Mouse (Mus musculus) embryonic fibroblast, embryonic 13.5 days (primary cell): ENCODE data around the gene Cnpy2. TPM values are rescaled to one million over a fixed set of nuclear protein-coding genes. Genes with fewer than 3 reads are reported as not detected.
A peak's percentile ranks its signal among the peaks of the same experiment; 100 is the strongest.

ENCODE experiments used
- H3K27ac ChIP-seq: 2 replicates; pipeline ENCODE4 v1.5.1; 2012; ENCODE audit warnings: low read length, control low read depth, inconsistent platforms; ENCODE audit not compliant: insufficient read depth
- H3K4me1 ChIP-seq: 2 replicates; pipeline ENCODE4 v1.6.1; 2011; ENCODE audit warnings: low read length; ENCODE audit not compliant: control insufficient read depth, insufficient read depth
- H3K4me3 ChIP-seq: 2 replicates; pipeline ENCODE4 v1.5.1; 2011; ENCODE audit warnings: mild to moderate bottlenecking, control low read depth, low read length; ENCODE audit not compliant: insufficient read depth
- CTCF ChIP-seq: IDR thresholded peaks from 2 replicates; pipeline ENCODE4 v1.5.1; 2011; ENCODE audit warnings: mild to moderate bottlenecking, control low read depth, low read length, moderate library complexity, borderline replicate concordance; ENCODE audit not compliant: insufficient read depth
- POLR2A ChIP-seq: IDR thresholded peaks from 2 replicates; pipeline ENCODE4 v1.6.1; 2011; ENCODE audit warnings: low read depth, mild to moderate bottlenecking, control low read depth, low read length, moderate library complexity
- polyA plus RNA-seq: library from polyadenylated mRNA; stranded (reverse); fragments of >200 nt; gene quantifications from 2 replicates; pipeline ENCODE4 v1.2.4, GENCODE M21; 2011; ENCODE audit warnings: low read depth; ENCODE audit not compliant: missing spikeins, insufficient read length

The Cnpy2 gene
- polyA plus RNA-seq, 1 experiment = 145 TPM

GRCm38 (mm10) chr10:128372989-128373748 is 50.9 kb downstream of the Cnpy2 start:
- Histone ChIP-seq H3K4me1 (peaks cover 5% of the 10 kb centered on the region), H3K4me3 (no peak overlapping the region), H3K27ac (no peak overlapping the region)
- no peak for TF ChIP-seq POLR2A
- TF ChIP-seq CTCF = no peak

DNA sequence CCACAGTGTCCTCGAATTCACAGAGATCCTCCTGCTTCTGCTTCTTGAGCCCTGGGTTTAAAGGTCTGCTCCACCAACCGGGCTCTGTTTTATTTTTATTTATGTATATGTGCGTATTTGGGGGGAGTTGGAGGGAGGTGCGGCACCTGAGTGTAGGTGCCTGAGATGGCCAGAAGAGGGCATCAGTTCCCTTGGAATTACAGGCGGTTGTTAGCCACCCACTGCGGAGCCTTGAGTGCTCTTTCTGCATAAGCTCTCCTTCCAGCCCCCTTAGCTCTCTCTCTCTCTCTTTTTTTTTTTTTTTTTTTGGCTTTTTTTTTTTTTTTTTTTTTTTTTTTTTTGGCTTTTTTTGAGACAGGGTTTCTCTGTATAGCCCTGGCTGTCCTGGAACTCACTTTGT is 52.1 kb downstream of the Cnpy2 start:
- Histone ChIP-seq H3K27ac (no peak overlapping the region), H3K4me1 (peaks cover 5% of the 10 kb centered on the region), H3K4me3 (no peak overlapping the region)
- TF ChIP-seq POLR2A (no peak), CTCF (no peak)

DNA sequence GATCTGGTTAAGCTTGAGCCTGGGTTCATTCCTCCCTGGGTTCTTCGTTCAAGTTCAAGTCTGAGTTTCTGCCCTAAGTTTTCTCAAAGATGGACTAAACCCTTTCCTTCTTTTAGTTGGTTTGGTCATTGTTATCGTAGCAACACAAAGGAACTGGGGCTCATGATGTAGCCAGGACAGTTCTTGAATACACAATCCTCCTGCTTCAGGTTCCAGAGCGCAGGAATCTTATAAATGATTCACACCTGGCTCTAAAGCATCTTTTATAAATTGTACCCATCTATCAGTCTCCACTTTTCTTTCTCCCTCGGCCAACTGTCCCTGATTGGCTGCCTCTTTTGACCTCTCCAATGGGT is 53.8 kb downstream of the Cnpy2 start:
- TF ChIP-seq CTCF = no peak
- TF ChIP-seq POLR2A = no peak
- H3K27ac ChIP-seq = peak overlapping the region; percentile 93
- peaks cover 2% of the 10 kb centered on the region; the same call in 1 of the 2 replicates for H3K4me1 ChIP-seq
- no peak overlapping the region for H3K4me3 ChIP-seq

GRCm38 (mm10) chr10:128376455-128377211 is 54.4 kb downstream of the Cnpy2 start, which contains the start of gene Ankrd52:
Gene Ankrd52, plus strand, starts transcription at chr10:128377115.
- Histone ChIP-seq H3K27ac (peak within 1 kb of the TSS; percentile 93), H3K4me3 (peak within 1 kb of the TSS; percentile 84), H3K4me1 (peaks cover 2% of the 10 kb centered on the region; the same call in 1 of the 2 replicates)
- TF ChIP-seq POLR2A (peak; percentile 50; the same call in 1 of the 2 replicates), CTCF (0 out of 2 replicates have a peak, but pooled peaks have one; percentile 32)

Other genes with a start within 250 kb of the Cnpy2 start
- 979 and 1,112 TPM in 2 replicates for gene Atp5b, start 239.2 kb upstream of the Cnpy2 start, polyA plus RNA-seq
- gene Baz2a, start 230.9 kb upstream of the Cnpy2 start, polyA plus RNA-seq = 32.4 and 36.8 TPM in 2 replicates
- gene Rbms2, start 142.2 kb upstream of the Cnpy2 start, polyA plus RNA-seq = 167 and 198 TPM in 2 replicates
- gene Gls2, start 128.0 kb upstream of the Cnpy2 start, polyA plus RNA-seq = 1.1 and 1.2 TPM in 2 replicates
- 14.5 and 17.6 TPM in 2 replicates for gene Spryd4, start 110.7 kb upstream of the Cnpy2 start, polyA plus RNA-seq
- not detected in 2 replicates for gene Mip, start 96.6 kb upstream of the Cnpy2 start, polyA plus RNA-seq
- gene Timeless, start 90.4 kb upstream of the Cnpy2 start, polyA plus RNA-seq = 9.7 and 18.9 TPM in 2 replicates
- gene Apon, start 68.4 kb upstream of the Cnpy2 start, polyA plus RNA-seq = 0.30 TPM in 1 of 2 replicates, not detected in the other
- not detected in 2 replicates for gene Apof, start 53.8 kb upstream of the Cnpy2 start, polyA plus RNA-seq
- gene Stat2, start 51.9 kb upstream of the Cnpy2 start, polyA plus RNA-seq = 34.5 and 35.0 TPM in 2 replicates
- 0.42 TPM in 1 of 2 replicates, not detected in the other for gene Il23a, start 23.7 kb upstream of the Cnpy2 start, polyA plus RNA-seq
- gene Pan2, start 19.1 kb upstream of the Cnpy2 start, polyA plus RNA-seq = 10.2 and 14.2 TPM in 2 replicates
- gene Cs, start 15.3 kb downstream of the Cnpy2 start, polyA plus RNA-seq = 204 and 207 TPM in 2 replicates
- 20.5 and 24.6 TPM in 2 replicates for gene Coq10a, start 46.5 kb downstream of the Cnpy2 start, polyA plus RNA-seq
- 59.1 and 63.1 TPM in 2 replicates for gene Ankrd52, start 54.7 kb downstream of the Cnpy2 start, polyA plus RNA-seq
- not detected in 2 replicates for gene Slc39a5, start 78.8 kb downstream of the Cnpy2 start, polyA plus RNA-seq
- gene Nabp2, start 89.0 kb downstream of the Cnpy2 start, polyA plus RNA-seq = 42.0 and 44.9 TPM in 2 replicates
- gene Rnf41, start 89.2 kb downstream of the Cnpy2 start, polyA plus RNA-seq = 42.1 and 45.6 TPM in 2 replicates
- gene Smarcc2, start 136.8 kb downstream of the Cnpy2 start, polyA plus RNA-seq = 100 and 117 TPM in 2 replicates
- gene Myl6, start 171.7 kb downstream of the Cnpy2 start, polyA plus RNA-seq = 2,243 and 2,568 TPM in 2 replicates
- gene Myl6b, start 176.2 kb downstream of the Cnpy2 start, polyA plus RNA-seq = 9.4 and 10.6 TPM in 2 replicates
- 75.2 and 83.3 TPM in 2 replicates for gene Esyt1, start 203.4 kb downstream of the Cnpy2 start, polyA plus RNA-seq
- 4.7 and 6.0 TPM in 2 replicates for gene Zc3h10, start 225.3 kb downstream of the Cnpy2 start, polyA plus RNA-seq
- gene Rpl41, start 226.8 kb downstream of the Cnpy2 start, polyA plus RNA-seq = 2,862 and 3,188 TPM in 2 replicates
- gene Pa2g4, start 243.5 kb downstream of the Cnpy2 start, polyA plus RNA-seq = 146 and 152 TPM in 2 replicates